Mouse (Mus musculus) ES-Bruce4 (cell line): ENCODE data around the gene Col2a1.

Experiments
- CTCF ChIP-seq: IDR thresholded peaks from one replicate; pipeline ENCODE4 v1.8.1; 2011; ENCODE audit warnings: low read depth, low read length
- POLR2A ChIP-seq: IDR thresholded peaks from one replicate; pipeline ENCODE4 v1.8.1; 2011; ENCODE audit warnings: low read length; ENCODE audit not compliant: insufficient read depth

DNA sequence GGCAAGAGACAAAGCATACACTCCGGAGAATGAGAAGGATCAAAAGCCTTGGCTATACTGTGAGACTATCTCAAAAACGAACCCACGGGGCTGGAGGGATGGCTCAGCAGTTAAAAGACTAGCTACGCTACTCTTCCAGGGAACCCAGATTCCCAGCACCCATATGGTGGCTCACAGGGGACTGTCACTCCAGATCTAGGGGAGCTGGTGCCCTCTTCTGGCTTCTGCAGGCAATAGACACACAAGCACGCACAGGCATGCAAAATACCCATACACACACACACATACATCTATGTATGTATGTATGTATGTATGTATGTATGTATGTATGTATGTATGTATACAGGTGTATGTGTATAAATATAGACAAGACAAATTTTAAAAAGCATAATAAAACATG is 32.1 kb upstream of the Col2a1 start:
- peak; percentile 63 for TF ChIP-seq CTCF
- TF ChIP-seq POLR2A: no peak
